Mouse (Mus musculus) CH12F3 (cell line): Measurements from ENCODE around the gene Psmb5.
"Not testable (repeated sequence)": the region's sequence is repeated elsewhere in the genome, so short reads cannot be mapped to it uniquely, and the experiment has no call there.

Experiments
- in situ Hi-C: fragments of 300-500 bp; cut with MboI; formaldehyde crosslinking; loops from 2 replicates; pipeline ENCODE4 v1.14.3; 2020; ENCODE audit warnings: low sequenced_read_pairs

The Psmb5 gene

GRCm38 (mm10) chr14:54632252-54632651 lies 14.4 kb upstream of the Psmb5 start:
- in situ Hi-C loops = loop anchor here (25.0 kb wide), 2 partner anchors 395 to 570 kb away; no protein-coding TSS in a partner anchor

- in situ Hi-C loops = loop anchor here (25.0 kb wide), 2 partner anchors 394 to 569 kb away; no protein-coding TSS in a partner anchor
Measured at GRCm38 (mm10) chr14:54631240-54631599, 13.4 kb upstream of the Psmb5 start.

GRCm38 (mm10) chr14:54630583-54631239 lies 12.9 kb upstream of the Psmb5 start:
- in situ Hi-C loops = loop anchor here (25.0 kb wide), 2 partner anchors 393 to 568 kb away; no protein-coding TSS in a partner anchor

- in situ Hi-C loops = loop anchor here (25.0 kb wide), 2 partner anchors 392 to 567 kb away; no protein-coding TSS in a partner anchor
Measured at GRCm38 (mm10) chr14:54629797-54630196, 12.0 kb upstream of the Psmb5 start.

- in situ Hi-C loops = loop anchor here (25.0 kb wide), 2 partner anchors 391 to 566 kb away; no protein-coding TSS in a partner anchor
Measured at GRCm38 (mm10) chr14:54628103-54628502, 10.3 kb upstream of the Psmb5 start.

GRCm38 (mm10) chr14:54624976-54625375 lies 7.2 kb upstream of the Psmb5 start:
- in situ Hi-C loops = loop anchor here (25.0 kb wide), 2 partner anchors 388 to 563 kb away; no protein-coding TSS in a partner anchor

- in situ Hi-C loops = no loop called here
Measured at GRCm38 (mm10) chr14:54623334-54623733, 5.5 kb upstream of the Psmb5 start.

GRCm38 (mm10) chr14:54621133-54621532 lies 3.3 kb upstream of the Psmb5 start, which contains the start of gene Psmb11:
Gene Psmb11 (plus strand): TSS chr14:54621433.
- in situ Hi-C loops = no loop called here

GRCm38 (mm10) chr14:54617152-54617896 lies 498 bp downstream of the Psmb5 start:
- in situ Hi-C loops = no loop called here

- in situ Hi-C loops = no loop called here
Measured at GRCm38 (mm10) chr14:54616226-54616825, 1.5 kb downstream of the Psmb5 start.

GRCm38 (mm10) chr14:54614130-54614529 lies 3.7 kb downstream of the Psmb5 start:
- in situ Hi-C loops = not testable (repeated sequence)

- in situ Hi-C loops = no loop called here
Measured at GRCm38 (mm10) chr14:54610648-54611047, 7.2 kb downstream of the Psmb5 start.

GRCm38 (mm10) chr14:54609962-54610361 lies 7.9 kb downstream of the Psmb5 start:
- in situ Hi-C loops = no loop called here

- in situ Hi-C loops = no loop called here
Measured at GRCm38 (mm10) chr14:54609245-54609644, 8.6 kb downstream of the Psmb5 start.

- in situ Hi-C loops = no loop called here
Measured at GRCm38 (mm10) chr14:54607226-54607625, 10.6 kb downstream of the Psmb5 start.

GRCm38 (mm10) chr14:54605752-54606321 lies 12.0 kb downstream of the Psmb5 start, which contains the start of gene 4931414P19Rik:
Gene 4931414P19Rik (minus strand): TSS chr14:54605993.
- in situ Hi-C loops = no loop called here

GRCm38 (mm10) chr14:54603686-54604085 lies 14.1 kb downstream of the Psmb5 start:
- in situ Hi-C loops = no loop called here

GRCm38 (mm10) chr14:54603038-54603654 lies 14.7 kb downstream of the Psmb5 start:
- in situ Hi-C loops = no loop called here

- in situ Hi-C loops = no loop called here
Measured at GRCm38 (mm10) chr14:54602613-54603012, 15.2 kb downstream of the Psmb5 start.

- in situ Hi-C loops = no loop called here
Measured at GRCm38 (mm10) chr14:54601601-54602000, 16.2 kb downstream of the Psmb5 start.

GRCm38 (mm10) chr14:54597084-54597483 lies 20.7 kb downstream of the Psmb5 start:
- in situ Hi-C loops = no loop called here
